Mouse (Mus musculus) spleen, postnatal 0 days (tissue): Measurements from ENCODE around the gene Kbtbd13. TPM values are rescaled to one million over a fixed set of nuclear protein-coding genes. Genes with fewer than 3 reads are reported as not detected.

ENCODE experiments used
- polyA plus RNA-seq: library from polyadenylated mRNA; unstranded; fragments of >200 nt; fragmentation: Nextera tagmentation; extraction: Ambion mirVana; gene quantifications from 2 replicates; pipeline ENCODE4 v1.2.1, GENCODE M21; 2015

Kbtbd13 gene
- polyA plus RNA-seq = 0.12 and 0.17 TPM in 2 replicates

DNA sequence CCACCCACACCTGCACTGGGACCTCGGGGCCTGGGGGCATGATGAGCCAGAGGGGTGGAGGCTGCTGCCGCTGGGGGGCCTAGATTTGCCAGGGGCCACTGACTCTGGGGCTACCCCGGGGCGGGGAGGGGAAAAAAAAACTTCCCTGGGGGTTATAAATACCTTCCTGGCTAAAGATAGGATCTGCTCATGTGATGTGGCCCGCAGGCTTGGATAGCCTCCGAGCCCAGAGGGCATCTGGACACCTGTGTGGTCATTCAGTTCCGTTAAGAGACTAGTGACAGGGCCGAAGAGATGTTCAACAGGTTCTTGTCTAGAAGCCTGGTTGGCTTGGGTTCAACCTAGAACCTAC lies at the start of gene Kbtbd13:
TSS of gene Kbtbd13 (minus strand) at position 40 of the 352 bp plus-strand sequence.

DNA sequence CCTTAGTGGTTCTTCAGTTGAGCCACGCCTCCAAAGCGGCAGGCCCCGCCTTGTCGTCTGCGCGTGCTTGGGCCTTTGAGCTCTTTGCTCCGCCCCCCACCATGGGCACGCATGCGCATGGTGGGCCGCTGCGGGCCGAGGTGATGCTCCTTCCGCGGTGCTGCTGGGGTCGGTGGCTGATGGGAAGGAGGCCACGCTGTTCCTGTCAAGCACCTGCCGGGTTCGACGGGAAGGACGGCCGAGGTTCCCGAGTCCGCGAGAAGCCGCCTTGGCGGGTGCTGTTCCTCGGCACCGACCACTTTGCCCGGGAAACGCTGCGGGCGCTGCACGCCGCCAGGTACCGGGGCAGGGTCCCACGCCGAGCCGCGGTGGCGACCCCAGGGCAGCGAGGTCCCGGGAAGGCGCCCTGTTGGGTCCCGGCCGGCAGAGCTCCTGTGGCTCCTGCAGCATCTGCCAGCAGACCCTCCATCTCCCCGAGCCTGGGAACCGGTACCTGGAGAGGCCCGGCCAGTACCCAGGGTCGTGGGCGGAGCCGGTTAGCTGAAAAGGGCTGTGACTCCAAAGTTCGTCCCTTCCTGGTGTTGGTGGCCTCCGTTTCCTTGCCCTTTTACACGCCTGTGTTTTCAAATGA lies 44.3 kb upstream of the Kbtbd13 start, which contains the start of gene Mtfmt:
TSS of gene Mtfmt (plus strand) at position 112 of the 631 bp plus-strand sequence.

DNA sequence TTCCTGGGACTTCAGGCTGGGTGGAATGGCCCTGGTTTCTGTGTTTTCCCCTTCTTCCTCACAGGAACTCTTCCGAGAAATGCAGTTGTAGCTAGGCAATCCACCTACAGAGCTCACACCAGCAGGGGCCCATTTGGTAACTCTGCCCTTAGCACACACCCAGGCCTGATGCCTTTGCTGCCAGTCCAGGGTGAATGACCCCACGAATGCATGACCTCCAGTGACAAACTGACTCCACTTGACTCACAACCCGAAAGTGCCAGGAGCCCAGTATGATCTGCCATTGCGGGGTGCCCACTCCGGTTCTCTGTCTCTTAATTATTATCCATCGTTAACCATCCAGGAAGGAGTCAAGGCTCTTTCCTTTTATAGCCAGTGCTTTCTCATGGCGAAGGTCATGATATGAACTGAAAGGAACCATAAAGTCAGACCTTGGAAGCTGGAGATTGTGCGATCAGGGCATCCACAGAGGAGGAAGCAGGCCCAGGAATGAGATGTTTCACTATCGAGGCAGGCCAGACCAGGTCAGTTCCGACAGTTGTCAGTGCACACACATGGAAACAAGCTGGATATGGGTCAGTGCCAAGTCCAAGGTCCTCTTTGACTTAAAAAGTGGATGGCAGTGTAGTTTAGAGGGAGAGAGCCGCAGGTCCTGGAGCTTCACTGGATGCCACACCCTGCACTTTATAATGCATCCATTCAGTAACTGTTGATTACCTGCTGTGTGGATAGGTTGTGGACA lies 31.5 kb upstream of the Kbtbd13 start, which contains the start of gene Slc51b:
TSS of gene Slc51b (minus strand) at position 196 of the 742 bp plus-strand sequence.

DNA sequence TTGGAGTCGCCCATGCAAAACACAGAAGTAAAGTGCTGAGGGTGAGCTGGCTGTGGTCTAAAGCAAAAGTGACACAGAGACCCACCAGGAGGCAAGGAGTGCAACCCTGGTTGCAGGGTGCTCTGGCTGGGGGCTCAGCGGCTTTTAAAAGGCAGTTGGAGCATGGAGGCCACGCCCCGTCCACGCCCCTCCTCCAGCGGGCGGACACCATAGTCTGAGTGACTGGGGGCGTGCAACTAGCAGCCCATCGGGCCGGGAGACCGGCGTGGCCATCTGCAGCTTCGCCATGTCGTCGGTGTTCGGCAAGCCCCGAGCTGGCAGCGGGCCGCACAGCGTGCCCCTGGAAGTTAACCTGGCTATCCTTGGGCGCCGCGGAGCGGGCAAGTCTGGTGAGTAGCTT lies 6.8 kb upstream of the Kbtbd13 start, which contains the start of gene Rasl12:
TSS of gene Rasl12 (plus strand) at position 228 of the 400 bp plus-strand sequence.

DNA sequence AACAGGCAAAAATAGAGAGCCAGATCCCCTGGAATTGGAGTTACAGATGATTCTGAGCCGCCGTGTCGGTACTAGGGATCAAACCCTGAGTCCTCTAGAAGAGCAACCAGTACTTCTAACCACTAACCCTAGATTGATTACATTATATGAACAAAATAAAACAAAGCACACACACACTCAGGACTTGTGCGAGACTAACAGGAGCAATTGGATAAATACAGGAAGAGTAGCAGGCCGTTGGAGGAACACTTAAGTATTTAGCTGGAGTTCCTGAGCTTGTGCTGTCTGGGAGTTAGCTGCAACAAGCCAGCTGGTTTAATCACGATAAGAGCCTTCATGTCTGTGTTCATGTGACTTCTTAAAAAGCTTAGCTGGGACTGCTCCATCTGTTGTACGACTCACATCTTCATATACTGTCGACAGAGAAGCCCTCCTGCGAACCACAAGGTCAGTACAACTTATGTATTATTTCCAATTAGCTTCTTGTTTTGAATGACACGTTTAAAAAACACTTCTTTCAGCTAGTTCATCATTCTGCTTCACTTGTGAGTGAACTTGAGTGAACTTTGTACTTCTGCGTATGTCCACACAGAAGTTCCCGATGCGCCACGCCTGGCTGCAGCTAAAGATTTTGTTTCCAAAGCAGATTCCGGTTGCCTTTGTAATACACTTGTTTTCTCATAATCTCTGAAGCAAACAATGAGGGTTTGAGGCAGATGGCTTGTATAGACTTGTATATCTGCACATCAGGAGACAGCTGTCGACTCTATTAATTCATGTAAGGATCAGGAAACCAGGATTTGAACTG lies 30.6 kb downstream of the Kbtbd13 start, which contains the start of gene Ubap1l:
TSS of gene Ubap1l (plus strand) at position 401 of the 808 bp plus-strand sequence.

DNA sequence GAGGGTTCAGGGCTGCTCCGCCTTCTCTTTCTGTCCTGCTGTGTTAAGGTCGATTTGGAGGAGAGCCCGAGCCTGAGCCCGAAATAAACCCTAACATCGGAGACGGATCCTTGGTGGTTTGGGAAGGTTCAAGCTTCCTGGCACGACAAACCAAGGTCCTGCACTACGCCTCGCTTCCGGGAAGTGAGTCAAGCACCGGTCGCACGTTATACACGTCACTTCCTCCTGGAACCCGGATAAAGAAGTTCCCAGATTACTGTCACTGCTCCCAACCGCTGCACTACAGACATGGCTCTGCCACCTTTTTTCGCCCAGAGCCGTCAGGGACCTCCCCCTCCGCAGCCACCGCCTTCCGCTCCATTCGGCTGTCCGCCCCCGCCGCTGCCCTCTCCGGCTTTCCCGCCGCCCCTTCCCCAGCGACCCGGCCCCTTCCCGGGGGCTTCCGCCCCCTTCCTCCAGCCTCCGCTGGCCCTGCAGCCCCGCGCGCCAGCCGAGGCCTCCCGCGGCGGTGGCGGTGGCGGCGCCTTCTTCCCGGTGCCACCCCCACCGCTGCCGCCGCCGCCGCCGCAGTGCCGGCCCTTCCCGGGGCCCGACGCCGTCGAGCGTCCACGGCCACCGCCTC lies 45.5 kb downstream of the Kbtbd13 start, which contains the start of gene Pdcd7:
TSS of gene Pdcd7 (plus strand) at position 251 of the 622 bp plus-strand sequence.

Other genes with a start within 250 kb of the Kbtbd13 start
- gene Parp16, start 196.3 kb downstream of the Kbtbd13 start, polyA plus RNA-seq = 8.9 and 10.6 TPM in 2 replicates
- gene Cilp, start 126.5 kb downstream of the Kbtbd13 start, polyA plus RNA-seq = 0.32 and 0.90 TPM in 2 replicates
- 29.9 and 31.9 TPM in 2 replicates for gene Clpx, start 97.4 kb downstream of the Kbtbd13 start, polyA plus RNA-seq
- gene Pdcd7, start 45.5 kb downstream of the Kbtbd13 start, polyA plus RNA-seq = 7.1 and 8.2 TPM in 2 replicates
- gene Ubap1l, start 30.6 kb downstream of the Kbtbd13 start, polyA plus RNA-seq = 0.28 and 0.30 TPM in 2 replicates
- 1.7 and 2.4 TPM in 2 replicates for gene Rasl12, start 6.9 kb upstream of the Kbtbd13 start, polyA plus RNA-seq
- gene Slc51b, start 31.3 kb upstream of the Kbtbd13 start, polyA plus RNA-seq = not detected in 2 replicates
- gene Mtfmt, start 44.1 kb upstream of the Kbtbd13 start, polyA plus RNA-seq = 8.6 and 11.7 TPM in 2 replicates
- gene Spg21, start 69.3 kb upstream of the Kbtbd13 start, polyA plus RNA-seq = 30.6 and 47.7 TPM in 2 replicates
- 0.19 TPM in 1 of 2 replicates, not detected in the other for gene Ankdd1a, start 128.5 kb upstream of the Kbtbd13 start, polyA plus RNA-seq
- 29.4 and 30.1 TPM in 2 replicates for gene Plekho2, start 188.4 kb upstream of the Kbtbd13 start, polyA plus RNA-seq
- 9.3 and 11.3 TPM in 2 replicates for gene Pif1, start 195.5 kb upstream of the Kbtbd13 start, polyA plus RNA-seq
- 5.5 and 7.6 TPM in 2 replicates for gene Rbpms2, start 238.0 kb upstream of the Kbtbd13 start, polyA plus RNA-seq